In genomic region chr7:29282074-29282554, GRCm38 (mm10) we compare ENCODE assay signal across 8 mouse cellular contexts. TPM values are rescaled to one million over a fixed set of nuclear protein-coding genes. Genes with fewer than 3 reads are reported as not detected.
DNase-seq lines count a peak whose midpoint lies in the region; ATAC-seq and TF ChIP-seq lines count a peak whose summit lies in the region.

No protein-coding gene starts in this region.

- no peaks in the 10 kb centered on the region for H3K27me3 ChIP-seq in thymus, adult 2 months (ENCODE audit: control insufficient read depth, insufficient read depth, low read length)
- H3K27me3 ChIP-seq in liver, embryonic 15.5 days, result peaks cover 26% of the 10 kb centered on the region

- H3K27ac ChIP-seq in thymus, adult 2 months (ENCODE audit: control insufficient read depth, insufficient read depth, low read length), result peak overlapping the region; percentile 9; the same call in 1 of the 2 replicates
- no peak overlapping the region for H3K27ac ChIP-seq in liver, embryonic 15.5 days (replicated peaks)

- peak overlapping the region; percentile 84 for H3K4me3 ChIP-seq in thymus, adult 2 months (ENCODE audit: control insufficient read depth, insufficient read depth, low read length)
- H3K4me3 ChIP-seq in liver, embryonic 15.5 days (replicated peaks), result peak overlapping the region; percentile 58

- peaks cover 25% of the 10 kb centered on the region for H3K4me1 ChIP-seq in thymus, adult 2 months (replicated peaks; ENCODE audit: control insufficient read depth, insufficient read depth, low read length)
- H3K4me1 ChIP-seq in liver, embryonic 15.5 days (replicated peaks), result peaks cover 27% of the 10 kb centered on the region

- no peak for TF ChIP-seq POLR2A in thymus, adult 2 months (IDR thresholded peaks at IDR 0.05; ENCODE audit: control insufficient read depth, extremely low read depth, insufficient read depth, low read length, poor library complexity)

- WGBS in thymus, adult 2 months, result 20% methylated on average over 21 of the region's 21 CpGs
- 13% methylated on average over 21 of the region's 21 CpGs for WGBS in liver, embryonic 15.5 days (ENCODE audit: insufficient replicate concordance)

- no peak for TF ChIP-seq CTCF in thymus, adult 2 months (IDR thresholded peaks at IDR 0.05; ENCODE audit: borderline replicate concordance, control insufficient read depth, extremely low read depth, insufficient read depth, low read length, poor library complexity)

- no peaks in the 10 kb centered on the region for H3K9me3 ChIP-seq in liver, embryonic 15.5 days (replicated peaks)

- DNase-seq in embryo, embryonic 9.5 days (ENCODE audit: extremely low spot score), result peak; percentile 41
- DNase-seq in embryo, embryonic 10.5 days (ENCODE audit: low spot score), result no peak
- no peak for DNase-seq in thymus, adult 2 months
- DNase-seq in thymus, postnatal 14 days, result no peak
- DNase-seq in B cell, adult 2 months, result no peak
- DNase-seq in MN1 (ENCODE audit: low spot score), result no peak
- no peak for DNase-seq in ovary, adult 18-20 months (ENCODE audit: low spot score)

- peak; percentile 13; the same call in 1 of the 2 replicates for ATAC-seq in liver, embryonic 15.5 days (ENCODE audit: insufficient read depth)

- peak overlapping the region; percentile 91 for H3K4me2 ChIP-seq in liver, embryonic 15.5 days

- peak overlapping the region; percentile 56; the same call in 1 of the 2 replicates for H3K9ac ChIP-seq in liver, embryonic 15.5 days

- no peaks in the 10 kb centered on the region for H3K36me3 ChIP-seq in thymus, adult 2 months (ENCODE audit: control insufficient read depth, insufficient read depth, low read length)
- no peaks in the 10 kb centered on the region for H3K36me3 ChIP-seq in liver, embryonic 15.5 days (replicated peaks)

RNA-seq across cellular contexts. Expression of gene Spint2, which starts 0.4 kb away (rescaled TPM):
- 426 and 460 TPM in 2 replicates for polyA plus RNA-seq in thymus, adult 2 months (2012; rRNA removed)
- 34.0 and 41.2 TPM in 2 replicates for polyA plus RNA-seq in liver, embryonic 15.5 days (2015; fragmentation: Nextera tagmentation; extraction: Ambion mirVana)

RNA-seq across cellular contexts. Expression of gene Ppp1r14a, which starts 7.0 kb away (rescaled TPM):
- polyA plus RNA-seq in thymus, adult 2 months (2012; rRNA removed), result 5.4 and 5.8 TPM in 2 replicates
- 2.2 and 2.7 TPM in 2 replicates for polyA plus RNA-seq in liver, embryonic 15.5 days (2015; fragmentation: Nextera tagmentation; extraction: Ambion mirVana)

RNA-seq across cellular contexts. Expression of gene Dpf1, which starts 21.6 kb away (rescaled TPM):
- 1.6 and 1.8 TPM in 2 replicates for polyA plus RNA-seq in thymus, adult 2 months (2012; rRNA removed)
- polyA plus RNA-seq in liver, embryonic 15.5 days (2015; fragmentation: Nextera tagmentation; extraction: Ambion mirVana), result 1.7 and 2.3 TPM in 2 replicates

RNA-seq across cellular contexts. Expression of gene 2200002D01Rik, which starts 33.8 kb away (rescaled TPM):
- polyA plus RNA-seq in thymus, adult 2 months (2012; rRNA removed), result 3.6 and 3.7 TPM in 2 replicates
- 4.2 and 6.3 TPM in 2 replicates for polyA plus RNA-seq in liver, embryonic 15.5 days (2015; fragmentation: Nextera tagmentation; extraction: Ambion mirVana)

RNA-seq across cellular contexts. Expression of gene Yif1b, which starts 44.0 kb away (rescaled TPM):
- polyA plus RNA-seq in thymus, adult 2 months (2012; rRNA removed), result 143 and 146 TPM in 2 replicates
- polyA plus RNA-seq in liver, embryonic 15.5 days (2015; fragmentation: Nextera tagmentation; extraction: Ambion mirVana), result 43.6 and 44.1 TPM in 2 replicates

Comparison
In these comparisons a context has a peak if more than half of its experiments do, and no peak if none do; other contexts are left out.
1. RNA of gene Spint2, which starts 0.4 kb away (polyA plus RNA-seq): 426 to 460 TPM in thymus, adult 2 months; 34.0 to 41.2 TPM in liver, embryonic 15.5 days; every median in the first group is over 10 times any median in the second.